Mouse (Mus musculus) c-Kit-positive CD71-positive TER-119-negative erythroid progenitor cells, embryonic 14.5 days (primary cell): ENCODE data around the gene Gm28053.
A peak's percentile ranks its signal among the peaks of the same experiment; 100 is the strongest.
"Not testable (repeated sequence)": the region's sequence is repeated elsewhere in the genome, so short reads cannot be mapped to it uniquely, and the experiment has no call there.

ENCODE experiments used
- DNase-seq: peaks from one replicate; pipeline ENCODE4 v3.0.0-alpha.2; 2013; ENCODE audit warnings: low read depth

Gm28053 gene

GRCm38 (mm10) chr6:48718455-48718854, at the start of gene Gm28053, which contains the start of gene Gimap7:
Gm28053 (plus strand) TSS chr6:48718607.
Gimap7 (plus strand) TSS chr6:48718621.
- no peak for DNase-seq

- DNase-seq = no peak
Measured at GRCm38 (mm10) chr6:48669446-48669969, 48.9 kb upstream of the Gm28053 start.

GRCm38 (mm10) chr6:48674291-48675058, 43.9 kb upstream of the Gm28053 start:
- DNase-seq = no peak

GRCm38 (mm10) chr6:48675400-48675930, 42.9 kb upstream of the Gm28053 start:
- DNase-seq = no peak

- DNase-seq = peak; percentile 60
Measured at GRCm38 (mm10) chr6:48675931-48676859, 42.2 kb upstream of the Gm28053 start, which contains the start of gene Gimap9. Gimap9 (plus strand) TSS chr6:48676129.

- DNase-seq = no peak
Measured at GRCm38 (mm10) chr6:48676860-48677415, 41.5 kb upstream of the Gm28053 start.

- DNase-seq = no peak
Measured at GRCm38 (mm10) chr6:48677492-48678345, 40.7 kb upstream of the Gm28053 start.

GRCm38 (mm10) chr6:48678391-48678790, 40.0 kb upstream of the Gm28053 start:
- DNase-seq = no peak

GRCm38 (mm10) chr6:48679701-48680100, 38.7 kb upstream of the Gm28053 start:
- DNase-seq = no peak

GRCm38 (mm10) chr6:48680421-48680820, 38.0 kb upstream of the Gm28053 start:
- DNase-seq = no peak

GRCm38 (mm10) chr6:48681472-48682090, 36.8 kb upstream of the Gm28053 start:
- no peak for DNase-seq

- DNase-seq = no peak
Measured at GRCm38 (mm10) chr6:48682271-48682670, 36.1 kb upstream of the Gm28053 start.

GRCm38 (mm10) chr6:48683263-48683821, 35.1 kb upstream of the Gm28053 start:
- DNase-seq = not testable (repeated sequence)

GRCm38 (mm10) chr6:48684319-48684718, 34.1 kb upstream of the Gm28053 start, which contains the start of gene Gimap4:
Gimap4 (plus strand) TSS chr6:48684549.
- no peak for DNase-seq

GRCm38 (mm10) chr6:48684806-48685205, 33.6 kb upstream of the Gm28053 start:
- DNase-seq = no peak

- no peak for DNase-seq
Measured at GRCm38 (mm10) chr6:48685251-48685650, 33.2 kb upstream of the Gm28053 start.

GRCm38 (mm10) chr6:48685694-48686665, 32.4 kb upstream of the Gm28053 start:
- DNase-seq = no peak

GRCm38 (mm10) chr6:48687077-48687476, 31.3 kb upstream of the Gm28053 start:
- DNase-seq = no peak

- DNase-seq = no peak
Measured at GRCm38 (mm10) chr6:48689320-48689719, 29.1 kb upstream of the Gm28053 start.
